Mouse (Mus musculus): ENCODE data around the gene Fas. TPM values are rescaled to one million over a fixed set of nuclear protein-coding genes. Genes with fewer than 3 reads are reported as not detected.

Gene Fas
- polyA plus RNA-seq, 1 experiment: 0.79 TPM

- TF ChIP-seq CTCF (IDR thresholded peaks at IDR 0.05; ENCODE audit: borderline replicate concordance, extremely low read depth, insufficient read depth, insufficient read length): no peak
- no peak for TF ChIP-seq POLR2A (IDR thresholded peaks at IDR 0.05; ENCODE audit: borderline replicate concordance, extremely low read depth, insufficient read depth, insufficient read length, poor library complexity, severe bottlenecking)
- DNase-seq (ENCODE audit: low read depth): no peak
Observed at GRCm38 (mm10) chr19:34284826-34285225, 5.6 kb upstream of the Fas start.

GRCm38 (mm10) chr19:34287221-34287620, 3.2 kb upstream of the Fas start:
- DNase-seq (ENCODE audit: low read depth): no peak
- TF ChIP-seq POLR2A (IDR thresholded peaks at IDR 0.05; ENCODE audit: borderline replicate concordance, extremely low read depth, insufficient read depth, insufficient read length, poor library complexity, severe bottlenecking) (no peak), CTCF (IDR thresholded peaks at IDR 0.05; ENCODE audit: borderline replicate concordance, extremely low read depth, insufficient read depth, insufficient read length) (no peak)

- no peak for DNase-seq (ENCODE audit: low read depth)
- TF ChIP-seq CTCF (IDR thresholded peaks at IDR 0.05; ENCODE audit: borderline replicate concordance, extremely low read depth, insufficient read depth, insufficient read length) (no peak), POLR2A (IDR thresholded peaks at IDR 0.05; ENCODE audit: borderline replicate concordance, extremely low read depth, insufficient read depth, insufficient read length, poor library complexity, severe bottlenecking) (no peak)
Observed at GRCm38 (mm10) chr19:34287656-34288415, 2.6 kb upstream of the Fas start.

GRCm38 (mm10) chr19:34288696-34289095, 1.8 kb upstream of the Fas start:
- TF ChIP-seq CTCF (IDR thresholded peaks at IDR 0.05; ENCODE audit: borderline replicate concordance, extremely low read depth, insufficient read depth, insufficient read length) (no peak), POLR2A (IDR thresholded peaks at IDR 0.05; ENCODE audit: borderline replicate concordance, extremely low read depth, insufficient read depth, insufficient read length, poor library complexity, severe bottlenecking) (no peak)
- no peak for DNase-seq (ENCODE audit: low read depth)

GRCm38 (mm10) chr19:34290872-34291341, 441 bp downstream of the Fas start:
- no peak for DNase-seq (ENCODE audit: low read depth)
- TF ChIP-seq CTCF (IDR thresholded peaks at IDR 0.05; ENCODE audit: borderline replicate concordance, extremely low read depth, insufficient read depth, insufficient read length) (no peak), POLR2A (IDR thresholded peaks at IDR 0.05; ENCODE audit: borderline replicate concordance, extremely low read depth, insufficient read depth, insufficient read length, poor library complexity, severe bottlenecking) (no peak)

- DNase-seq (ENCODE audit: low read depth): no peak
- TF ChIP-seq CTCF (IDR thresholded peaks at IDR 0.05; ENCODE audit: borderline replicate concordance, extremely low read depth, insufficient read depth, insufficient read length) (no peak), POLR2A (IDR thresholded peaks at IDR 0.05; ENCODE audit: borderline replicate concordance, extremely low read depth, insufficient read depth, insufficient read length, poor library complexity, severe bottlenecking) (no peak)
Observed at GRCm38 (mm10) chr19:34291379-34291778, 913 bp downstream of the Fas start.

GRCm38 (mm10) chr19:34291956-34292355, 1.5 kb downstream of the Fas start:
- DNase-seq (ENCODE audit: low read depth): no peak
- TF ChIP-seq CTCF (IDR thresholded peaks at IDR 0.05; ENCODE audit: borderline replicate concordance, extremely low read depth, insufficient read depth, insufficient read length) (no peak), POLR2A (IDR thresholded peaks at IDR 0.05; ENCODE audit: borderline replicate concordance, extremely low read depth, insufficient read depth, insufficient read length, poor library complexity, severe bottlenecking) (no peak)

GRCm38 (mm10) chr19:34292701-34293100, 2.2 kb downstream of the Fas start:
- no peak for DNase-seq (ENCODE audit: low read depth)
- TF ChIP-seq CTCF (IDR thresholded peaks at IDR 0.05; ENCODE audit: borderline replicate concordance, extremely low read depth, insufficient read depth, insufficient read length) (no peak), POLR2A (IDR thresholded peaks at IDR 0.05; ENCODE audit: borderline replicate concordance, extremely low read depth, insufficient read depth, insufficient read length, poor library complexity, severe bottlenecking) (no peak)

DNA sequence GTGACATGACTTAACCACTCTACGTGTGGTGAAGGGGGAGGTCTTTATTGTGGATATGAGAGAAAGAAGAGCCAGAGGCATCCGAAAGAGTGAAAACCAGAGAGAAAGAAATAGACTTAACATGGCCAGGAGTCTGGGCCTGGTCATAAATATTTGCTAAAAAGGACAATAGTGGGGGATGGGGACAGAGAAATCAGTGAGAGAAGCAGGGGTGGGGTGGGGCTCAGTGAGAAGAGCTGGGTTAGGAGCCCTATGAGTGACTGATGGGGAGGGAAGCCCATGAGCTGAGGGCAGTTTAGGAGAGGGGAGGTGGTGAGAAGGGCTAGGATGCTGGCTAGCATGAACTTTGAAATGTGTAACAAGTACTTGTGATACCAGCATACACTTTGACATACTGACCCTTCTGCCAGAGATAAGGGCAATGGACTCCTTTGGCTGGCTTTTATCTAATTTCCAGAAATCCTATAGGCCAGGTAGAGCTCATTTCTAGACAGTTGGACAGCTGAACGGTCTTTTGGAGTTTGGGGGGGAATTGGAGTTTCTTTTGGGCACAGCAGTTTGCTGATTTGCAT, 3.0 kb downstream of the Fas start:
- TF ChIP-seq POLR2A (IDR thresholded peaks at IDR 0.05; ENCODE audit: borderline replicate concordance, extremely low read depth, insufficient read depth, insufficient read length, poor library complexity, severe bottlenecking) (no peak), CTCF (IDR thresholded peaks at IDR 0.05; ENCODE audit: borderline replicate concordance, extremely low read depth, insufficient read depth, insufficient read length) (no peak)
- DNase-seq (ENCODE audit: low read depth): no peak

- TF ChIP-seq CTCF (IDR thresholded peaks at IDR 0.05; ENCODE audit: borderline replicate concordance, extremely low read depth, insufficient read depth, insufficient read length) (no peak), POLR2A (IDR thresholded peaks at IDR 0.05; ENCODE audit: borderline replicate concordance, extremely low read depth, insufficient read depth, insufficient read length, poor library complexity, severe bottlenecking) (no peak)
- no peak for DNase-seq (ENCODE audit: low read depth)
Observed at GRCm38 (mm10) chr19:34295442-34295841, 5.0 kb downstream of the Fas start.

GRCm38 (mm10) chr19:34298531-34298930, 8.1 kb downstream of the Fas start:
- no peak for DNase-seq (ENCODE audit: low read depth)
- no peak for TF ChIP-seq CTCF (IDR thresholded peaks at IDR 0.05; ENCODE audit: borderline replicate concordance, extremely low read depth, insufficient read depth, insufficient read length)
- no peak for TF ChIP-seq POLR2A (IDR thresholded peaks at IDR 0.05; ENCODE audit: borderline replicate concordance, extremely low read depth, insufficient read depth, insufficient read length, poor library complexity, severe bottlenecking)

- no peak for DNase-seq (ENCODE audit: low read depth)
- no peak for TF ChIP-seq POLR2A (IDR thresholded peaks at IDR 0.05; ENCODE audit: borderline replicate concordance, extremely low read depth, insufficient read depth, insufficient read length, poor library complexity, severe bottlenecking)
Observed at GRCm38 (mm10) chr19:34299229-34299628, 8.8 kb downstream of the Fas start.

Measured in brain, embryonic 14.5 days (tissue).